Mouse (Mus musculus) lung, postnatal 36 days (tissue): Measurements from ENCODE around the gene Trmt1.

Experiments used
- DNase-seq: peaks from one replicate; pipeline ENCODE4 v3.0.0; 2022; ENCODE audit warnings: mixed read lengths

Trmt1 gene

DNA sequence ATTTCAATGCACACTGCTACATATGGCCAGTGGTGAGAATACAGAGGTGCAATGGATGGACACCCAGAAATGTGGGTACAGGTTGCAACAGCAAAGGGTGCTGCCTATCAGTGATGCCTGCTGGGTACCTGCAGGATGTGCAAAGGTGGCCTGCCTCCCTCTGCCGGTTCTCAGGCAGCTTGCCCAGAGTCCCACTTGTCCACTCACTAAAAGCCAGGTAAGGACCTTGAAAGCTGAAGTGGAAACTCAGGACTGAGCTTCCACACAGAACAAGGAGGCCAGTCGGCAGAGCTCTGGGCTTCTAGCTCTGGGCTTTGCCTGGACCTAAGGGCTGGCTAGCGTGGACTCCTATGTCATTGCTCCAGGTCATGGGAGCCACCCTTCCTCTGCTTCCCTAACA lies 25.2 kb downstream of the Trmt1 start:
- peak; percentile 61 for DNase-seq

DNA sequence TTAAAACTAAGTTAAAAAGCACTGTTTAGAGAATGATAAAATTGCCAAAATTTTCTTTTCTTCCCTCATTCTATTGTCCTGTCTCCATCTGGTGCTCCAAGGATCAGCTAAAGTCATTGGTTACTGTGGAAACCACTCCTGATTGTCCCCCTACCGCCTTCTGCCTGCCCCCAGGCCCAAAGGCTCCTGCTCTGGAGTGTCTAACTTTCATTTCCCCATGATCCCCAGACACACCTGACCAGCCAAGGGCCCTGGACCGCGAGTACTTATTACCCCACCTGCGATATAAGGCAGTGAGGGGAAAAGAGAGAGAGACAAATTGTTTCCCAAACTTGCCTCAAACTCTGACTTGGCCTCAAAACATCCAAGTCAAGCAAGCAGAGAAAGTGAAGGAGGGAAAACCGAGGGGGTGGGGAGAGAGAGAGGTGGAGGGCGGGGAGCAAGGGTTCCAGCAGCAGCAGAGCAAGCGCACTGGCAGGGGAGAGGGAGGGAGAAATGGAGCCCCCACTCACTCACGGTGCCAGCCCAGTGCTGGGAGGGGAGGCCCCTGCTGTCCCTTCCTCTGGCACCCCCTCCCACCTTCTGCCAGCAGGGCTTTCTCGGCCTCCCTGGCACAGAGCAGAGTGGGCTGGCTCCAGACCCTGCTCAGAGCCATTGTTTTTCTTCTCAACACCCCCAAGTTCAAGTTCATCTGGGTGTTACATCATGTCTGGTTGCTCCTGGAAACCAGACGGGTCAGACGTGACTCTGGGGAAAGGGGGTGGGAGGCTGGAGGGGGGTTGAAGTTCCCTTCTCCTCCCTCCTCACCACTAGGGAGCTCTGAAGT lies 26.0 kb downstream of the Trmt1 start:
- peak; percentile 75 for DNase-seq

GRCm38 (mm10) chr8:84712759-84713120 lies 26.6 kb downstream of the Trmt1 start:
- DNase-seq: peak; percentile 50

DNA sequence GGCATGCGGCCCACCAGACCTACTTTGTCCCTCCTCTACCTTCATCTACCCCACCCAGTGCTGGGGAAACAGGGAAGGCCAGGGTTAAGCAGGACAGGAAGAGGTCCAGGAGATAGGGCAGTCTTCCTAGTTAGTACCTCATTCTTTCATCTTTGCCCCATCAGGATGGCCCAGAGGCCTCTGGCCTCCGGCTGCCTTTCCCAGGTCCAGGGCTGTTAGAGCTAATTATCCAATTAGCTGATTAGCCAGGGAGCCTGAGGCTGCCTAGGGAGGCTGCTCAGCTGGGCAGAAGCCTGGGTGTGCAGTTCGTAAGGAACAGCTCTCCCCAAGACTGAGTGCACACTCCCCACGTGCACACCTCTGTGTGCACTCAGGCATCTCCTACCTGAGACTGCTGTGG lies 27.3 kb downstream of the Trmt1 start:
- DNase-seq: no peak

GRCm38 (mm10) chr8:84714161-84714560 lies 28.1 kb downstream of the Trmt1 start:
- DNase-seq: no peak

GRCm38 (mm10) chr8:84715893-84716468 lies 29.9 kb downstream of the Trmt1 start:
- DNase-seq: no peak

DNA sequence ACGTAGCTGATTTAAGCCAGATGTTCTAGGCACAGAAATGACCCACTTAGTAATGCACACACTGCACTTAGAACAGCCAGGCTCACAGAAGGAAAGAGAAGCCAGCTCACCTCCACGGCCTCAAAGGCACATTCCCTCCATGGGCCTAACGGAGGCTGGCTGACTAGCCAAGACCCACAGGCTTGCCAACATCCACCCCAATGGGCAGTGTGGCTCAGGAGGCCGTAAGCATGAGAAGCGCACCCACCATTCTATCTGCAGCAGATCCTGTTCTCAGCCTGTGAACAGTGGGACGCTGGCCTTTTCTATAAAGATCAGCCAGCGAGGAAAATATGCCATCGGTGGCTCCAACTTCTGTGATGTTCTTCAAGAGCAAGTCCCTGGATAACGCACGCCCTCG lies 30.7 kb downstream of the Trmt1 start:
- no peak for DNase-seq

GRCm38 (mm10) chr8:84718476-84718875 lies 32.4 kb downstream of the Trmt1 start:
- no peak for DNase-seq

- no peak for DNase-seq
Observed at GRCm38 (mm10) chr8:84718959-84719690, 33.0 kb downstream of the Trmt1 start.

- DNase-seq: no peak
Observed at GRCm38 (mm10) chr8:84722530-84722849, 36.4 kb downstream of the Trmt1 start.

DNA sequence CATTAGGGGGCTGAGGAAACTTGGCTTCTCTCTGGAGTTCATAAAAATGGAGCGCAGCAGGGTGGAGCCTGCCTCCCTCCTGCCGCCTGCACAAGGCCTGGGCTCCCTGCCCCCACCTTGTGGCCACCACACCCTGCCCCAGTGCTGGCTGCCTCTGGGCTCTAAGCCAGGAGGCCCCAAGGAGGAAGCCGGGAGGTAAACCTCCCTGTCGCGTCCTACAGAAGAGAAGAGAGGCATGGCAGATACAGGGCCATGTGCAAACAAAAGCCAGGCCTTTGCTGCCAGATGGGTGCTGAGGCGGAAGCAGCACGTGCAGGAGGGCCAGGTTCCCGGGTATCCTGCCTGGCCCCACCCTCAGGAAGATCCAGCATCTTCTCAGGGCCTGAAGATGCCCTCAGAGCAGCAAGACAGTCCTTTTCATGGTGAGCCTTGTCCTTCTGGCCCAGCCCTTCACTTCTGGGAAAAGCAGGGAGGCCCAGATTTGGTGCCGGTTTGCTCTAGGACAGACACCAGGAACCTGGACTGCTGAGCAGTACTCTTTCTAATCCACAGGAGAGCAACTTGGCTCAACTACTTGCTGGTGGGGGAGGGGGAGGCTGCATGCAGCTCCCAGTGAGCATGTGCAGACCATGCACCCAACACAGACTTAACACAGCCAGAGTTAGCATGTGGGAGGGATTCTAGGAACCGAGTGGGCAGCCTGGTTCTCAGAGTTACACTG lies 36.9 kb downstream of the Trmt1 start, which contains the start of gene G430095P16Rik:
TSS of gene G430095P16Rik (plus strand) at position 158 of the 721 bp plus-strand sequence.
- DNase-seq: peak; percentile 92

GRCm38 (mm10) chr8:84723571-84723900 lies 37.4 kb downstream of the Trmt1 start:
- no peak for DNase-seq

GRCm38 (mm10) chr8:84724683-84725082 lies 38.6 kb downstream of the Trmt1 start:
- DNase-seq: no peak

GRCm38 (mm10) chr8:84725246-84725940 lies 39.3 kb downstream of the Trmt1 start:
- no peak for DNase-seq

DNA sequence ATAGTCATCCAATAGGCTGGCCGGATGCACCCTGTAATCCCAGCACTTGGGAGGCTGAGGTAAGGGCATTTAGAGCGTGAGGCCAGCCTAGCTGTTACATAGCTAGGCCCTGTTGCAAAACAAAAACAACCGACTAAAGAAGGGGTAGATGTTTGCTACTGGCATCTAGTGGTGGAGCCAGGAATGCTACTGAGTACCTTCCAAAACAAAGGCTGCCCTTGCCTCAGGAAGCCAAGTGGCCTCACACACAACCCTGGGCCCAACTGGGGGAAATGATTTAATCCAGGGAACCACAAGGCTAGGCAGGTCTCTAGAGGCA lies 39.8 kb downstream of the Trmt1 start:
- peak; percentile 83 for DNase-seq

GRCm38 (mm10) chr8:84728474-84728873 lies 42.4 kb downstream of the Trmt1 start:
- DNase-seq: no peak

DNA sequence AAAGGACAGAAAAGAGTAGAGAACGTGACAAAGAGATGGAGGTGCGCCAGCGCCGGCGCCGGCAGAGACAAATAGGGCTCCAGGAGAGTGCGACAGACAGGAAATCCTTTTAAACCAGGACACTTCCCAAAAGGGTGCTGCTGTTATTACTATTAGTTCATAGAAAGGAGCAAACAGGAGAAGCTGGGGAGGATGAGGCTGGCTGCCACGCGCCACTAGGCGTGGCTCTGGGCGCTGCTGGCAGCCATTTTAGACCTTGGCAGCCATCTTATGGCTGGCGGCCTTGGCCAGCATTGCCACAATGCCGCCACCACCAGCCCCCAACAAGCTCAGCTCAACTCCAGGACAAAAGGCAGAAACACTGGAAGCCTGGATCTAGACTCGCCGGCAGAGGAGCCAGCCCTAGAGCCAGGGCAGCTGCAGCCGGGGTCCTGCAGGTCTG lies 43.8 kb downstream of the Trmt1 start:
- peak; percentile 77 for DNase-seq

DNA sequence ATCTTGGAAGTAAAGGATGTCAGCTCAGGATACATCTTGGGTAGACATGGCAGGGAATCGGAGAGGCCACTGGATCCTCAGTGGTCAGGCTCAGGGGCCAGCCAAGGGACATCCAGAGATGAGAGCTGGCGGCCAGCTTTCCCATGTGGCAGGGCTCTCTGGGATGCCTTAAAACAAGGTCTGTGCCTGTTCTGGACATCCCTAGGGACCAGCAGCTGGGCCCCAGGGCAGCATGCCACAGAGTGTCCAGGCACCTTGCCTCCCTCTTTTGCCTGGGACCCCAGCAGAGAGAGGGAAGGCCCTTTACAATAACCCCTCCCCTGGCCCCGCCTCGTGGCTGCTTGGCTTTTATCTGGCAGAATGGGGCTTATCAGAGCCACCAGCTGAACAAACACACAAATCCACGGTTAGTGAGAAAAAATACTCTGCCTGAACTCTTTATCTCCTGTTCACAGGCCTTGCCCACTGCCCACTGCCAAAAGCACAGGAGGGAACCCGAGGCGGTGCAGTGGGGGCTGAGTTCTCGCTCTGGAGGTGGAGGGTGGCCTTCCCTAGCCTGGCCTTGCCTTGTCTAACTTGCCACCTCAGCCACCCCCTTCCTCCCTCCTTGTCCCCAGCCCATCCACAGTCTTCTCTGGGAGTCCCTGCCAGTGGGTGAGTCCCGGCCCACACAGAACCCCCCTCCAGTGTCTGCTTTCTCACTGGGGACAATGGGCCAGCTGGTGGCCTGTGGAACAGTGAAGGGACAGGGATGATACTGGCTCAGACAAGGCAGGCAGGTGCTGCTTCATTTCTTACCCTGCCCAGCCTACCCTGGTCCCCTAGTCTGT lies 44.6 kb downstream of the Trmt1 start:
- peak; percentile 57 for DNase-seq

GRCm38 (mm10) chr8:84731371-84732177 lies 45.5 kb downstream of the Trmt1 start:
- DNase-seq: no peak

DNA sequence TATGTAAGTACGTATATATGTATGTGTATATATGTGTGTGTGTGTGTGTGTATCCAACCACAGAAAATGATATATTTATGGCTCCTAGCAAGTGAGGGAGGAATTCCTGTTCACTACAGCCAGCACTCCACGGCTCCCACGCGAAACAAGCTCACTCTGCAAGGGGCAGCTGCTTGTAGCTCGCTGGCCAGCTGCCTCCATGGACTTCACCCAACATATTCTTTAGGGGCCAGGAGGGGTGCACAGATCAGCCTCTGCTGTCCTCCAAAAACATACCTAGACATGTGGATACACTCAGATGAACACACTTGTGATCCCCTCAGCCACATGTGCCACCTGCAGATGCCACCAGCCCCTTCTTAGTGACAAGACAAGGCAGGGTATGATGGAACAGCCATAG lies 46.4 kb downstream of the Trmt1 start:
- DNase-seq: no peak

DNA sequence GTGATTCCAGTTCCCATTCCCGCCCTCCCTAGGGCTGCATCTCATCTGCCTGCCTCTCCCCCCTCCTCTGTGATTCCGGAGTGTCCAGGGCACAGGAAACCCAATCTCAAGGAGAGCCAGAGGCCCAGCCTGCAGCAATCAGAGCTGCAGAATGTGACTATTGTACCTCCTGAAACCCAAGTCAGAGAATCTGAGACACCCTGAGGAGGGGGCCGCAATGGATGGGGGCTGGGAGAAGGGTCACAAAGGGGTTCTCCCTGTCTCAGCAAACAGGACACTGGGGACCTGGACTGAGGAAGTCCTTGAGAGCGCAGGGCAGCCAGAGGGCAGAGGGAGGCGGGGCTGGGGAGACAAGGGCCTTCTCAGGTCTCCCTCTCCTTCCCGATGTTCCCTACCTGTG lies 46.9 kb downstream of the Trmt1 start:
- DNase-seq: peak; percentile 69
